Mouse (Mus musculus): ENCODE results near the gene Sirt3. TPM values are rescaled to one million over a fixed set of nuclear protein-coding genes. Genes with fewer than 3 reads are reported as not detected.

The Sirt3 gene
- polyA plus RNA-seq, 1 experiment, result 27.6 TPM

DNA sequence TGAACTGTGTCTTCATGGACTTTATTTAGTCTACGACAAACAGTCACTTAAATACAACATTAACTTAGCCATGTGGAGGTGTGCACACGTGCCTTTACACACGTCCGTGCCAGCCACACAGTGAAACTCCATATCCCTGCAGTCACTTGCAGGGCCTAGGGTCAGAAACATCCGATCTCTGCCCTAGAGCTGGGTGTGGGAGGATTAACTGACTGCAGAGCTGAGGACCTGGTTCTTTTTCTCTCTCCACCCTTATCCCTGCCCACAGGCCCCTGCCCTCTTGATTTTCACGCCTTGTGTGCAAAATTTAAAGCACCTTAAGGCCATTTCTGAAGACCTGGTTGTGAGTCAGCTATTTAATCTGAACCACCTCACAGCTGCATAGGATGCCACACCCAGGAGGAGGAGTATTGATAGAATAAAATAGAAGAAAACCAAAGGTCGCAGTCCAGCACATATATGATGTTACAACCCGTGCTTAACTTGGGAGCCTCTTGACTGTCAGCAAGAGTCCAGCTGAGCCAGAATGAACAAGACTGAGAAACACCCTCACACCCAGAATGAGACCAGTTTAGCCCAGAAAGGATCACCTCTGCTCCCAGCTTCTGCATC is 38.4 kb upstream of the Sirt3 start, which contains the start of gene Nlrp6:
Gene Nlrp6 (plus strand): TSS at position 485 of the 612 bp plus-strand sequence.
- H3K27me3 ChIP-seq (ENCODE audit: control insufficient read depth, insufficient read depth, low read length), result peaks cover 4% of the 10 kb centered on the region; the same call in 1 of the 2 replicates
- no peak within 1 kb of the TSS for H3K4me3 ChIP-seq (ENCODE audit: control insufficient read depth, insufficient read depth, low read length)
- no peak for DNase-seq
- TF ChIP-seq CTCF (IDR thresholded peaks at IDR 0.05; ENCODE audit: borderline replicate concordance, control insufficient read depth, extremely low read depth, insufficient read depth, low read length, poor library complexity) (no peak), POLR2A (IDR thresholded peaks at IDR 0.05; ENCODE audit: control insufficient read depth, extremely low read depth, insufficient read depth, low read length, poor library complexity) (no peak)
- H3K36me3 ChIP-seq (ENCODE audit: control insufficient read depth, insufficient read depth, low read length), result no peaks in the 10 kb centered on the region
- 91% methylated on average over 8 of the region's 8 CpGs for WGBS
- H3K4me1 ChIP-seq (replicated peaks; ENCODE audit: control insufficient read depth, insufficient read depth, low read length), result peaks cover 9% of the 10 kb centered on the region
- H3K27ac ChIP-seq (ENCODE audit: control insufficient read depth, insufficient read depth, low read length), result no peak within 1 kb of the TSS

GRCm38 (mm10) chr7:140919911-140920310 is 37.8 kb upstream of the Sirt3 start:
- Histone ChIP-seq H3K27me3 (ENCODE audit: control insufficient read depth, insufficient read depth, low read length) (peaks cover 4% of the 10 kb centered on the region; the same call in 1 of the 2 replicates), H3K36me3 (ENCODE audit: control insufficient read depth, insufficient read depth, low read length) (no peaks in the 10 kb centered on the region), H3K4me3 (ENCODE audit: control insufficient read depth, insufficient read depth, low read length) (no peak overlapping the region), H3K4me1 (replicated peaks; ENCODE audit: control insufficient read depth, insufficient read depth, low read length) (peaks cover 9% of the 10 kb centered on the region), H3K27ac (ENCODE audit: control insufficient read depth, insufficient read depth, low read length) (no peak overlapping the region)
- DNase-seq, result no peak
- TF ChIP-seq POLR2A (IDR thresholded peaks at IDR 0.05; ENCODE audit: control insufficient read depth, extremely low read depth, insufficient read depth, low read length, poor library complexity) (no peak), CTCF (IDR thresholded peaks at IDR 0.05; ENCODE audit: borderline replicate concordance, control insufficient read depth, extremely low read depth, insufficient read depth, low read length, poor library complexity) (no peak)
- WGBS, result 80% methylated on average over 4 of the region's 4 CpGs

GRCm38 (mm10) chr7:140914031-140914690 is 32.1 kb upstream of the Sirt3 start:
- no peaks in the 10 kb centered on the region for H3K36me3 ChIP-seq (ENCODE audit: control insufficient read depth, insufficient read depth, low read length)
- H3K27me3 ChIP-seq (ENCODE audit: control insufficient read depth, insufficient read depth, low read length), result no peaks in the 10 kb centered on the region
- DNase-seq, result no peak
- H3K4me1 ChIP-seq (replicated peaks; ENCODE audit: control insufficient read depth, insufficient read depth, low read length), result peaks cover 3% of the 10 kb centered on the region; the same call in 1 of the 2 replicates
- no peak overlapping the region for H3K27ac ChIP-seq (ENCODE audit: control insufficient read depth, insufficient read depth, low read length)
- TF ChIP-seq POLR2A (IDR thresholded peaks at IDR 0.05; ENCODE audit: control insufficient read depth, extremely low read depth, insufficient read depth, low read length, poor library complexity), result no peak
- TF ChIP-seq CTCF (IDR thresholded peaks at IDR 0.05; ENCODE audit: borderline replicate concordance, control insufficient read depth, extremely low read depth, insufficient read depth, low read length, poor library complexity), result no peak
- no peak overlapping the region for H3K4me3 ChIP-seq (ENCODE audit: control insufficient read depth, insufficient read depth, low read length)
- WGBS, result 96% methylated on average over 8 of the region's 8 CpGs

DNA sequence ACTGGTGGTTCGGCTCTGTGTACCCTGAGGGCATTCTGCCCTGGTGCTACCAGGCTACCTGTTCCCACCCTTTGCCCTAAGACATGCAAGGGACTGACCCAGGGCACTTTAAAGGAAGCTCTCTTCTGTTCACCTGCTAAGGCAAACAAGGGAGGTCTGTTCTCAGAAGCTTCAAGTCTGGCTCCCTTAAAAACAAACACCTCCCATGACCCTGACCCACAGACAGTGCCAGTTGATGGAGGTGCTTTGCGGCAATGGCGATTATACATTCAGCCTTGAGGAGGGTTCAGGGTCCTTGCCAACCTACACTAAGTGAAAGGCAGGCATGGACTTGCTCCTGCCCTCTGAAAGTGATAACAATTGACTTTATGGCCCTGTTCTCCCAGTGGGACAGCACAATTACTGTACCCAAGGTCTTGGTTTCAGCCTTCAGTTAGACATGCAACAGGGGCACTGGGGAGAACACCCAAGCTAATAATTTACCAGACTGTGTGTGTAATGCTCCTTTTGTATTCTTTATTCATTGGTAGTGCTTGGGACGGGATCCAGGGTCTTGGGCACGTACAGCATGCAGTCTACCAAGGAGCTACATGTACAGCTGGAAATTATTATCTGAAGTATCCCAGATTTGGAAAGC is 30.9 kb upstream of the Sirt3 start:
- Histone ChIP-seq H3K27me3 (ENCODE audit: control insufficient read depth, insufficient read depth, low read length) (no peaks in the 10 kb centered on the region), H3K4me1 (replicated peaks; ENCODE audit: control insufficient read depth, insufficient read depth, low read length) (peaks cover 8% of the 10 kb centered on the region), H3K4me3 (ENCODE audit: control insufficient read depth, insufficient read depth, low read length) (no peak overlapping the region), H3K36me3 (ENCODE audit: control insufficient read depth, insufficient read depth, low read length) (no peaks in the 10 kb centered on the region), H3K27ac (ENCODE audit: control insufficient read depth, insufficient read depth, low read length) (no peak overlapping the region)
- TF ChIP-seq CTCF (IDR thresholded peaks at IDR 0.05; ENCODE audit: borderline replicate concordance, control insufficient read depth, extremely low read depth, insufficient read depth, low read length, poor library complexity) (no peak), POLR2A (IDR thresholded peaks at IDR 0.05; ENCODE audit: control insufficient read depth, extremely low read depth, insufficient read depth, low read length, poor library complexity) (no peak)
- WGBS, result 93% methylated on average over 5 of the region's 5 CpGs
- DNase-seq, result no peak

- WGBS, result 69% methylated on average over 3 of the region's 3 CpGs
These were observed 30.2 kb upstream of the Sirt3 start for GRCm38 (mm10) chr7:140912293-140912692.

DNA sequence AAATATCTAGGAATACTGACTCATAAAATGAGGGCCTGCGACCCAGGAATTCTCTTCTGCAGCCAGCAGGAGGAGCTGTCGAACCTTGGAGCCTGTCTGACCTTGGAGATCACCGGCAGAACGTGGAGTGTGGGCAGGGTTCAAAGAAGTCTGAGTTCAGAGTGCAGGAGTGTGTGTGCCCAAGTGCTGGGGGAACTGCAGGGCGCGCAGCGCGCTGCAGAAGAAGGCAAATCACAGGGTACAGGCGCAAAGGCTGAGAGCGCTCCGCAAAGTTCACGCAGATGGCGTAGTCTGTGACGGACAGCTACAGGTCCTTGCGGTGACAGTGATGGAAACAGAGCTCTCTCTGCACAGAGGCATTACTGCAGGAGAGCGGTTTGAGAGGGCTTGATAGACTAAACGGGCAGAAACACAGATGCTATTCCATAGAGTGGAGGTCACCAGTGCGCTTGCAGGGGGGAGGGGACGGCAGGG is 26.6 kb upstream of the Sirt3 start:
- WGBS, result 3% methylated on average over 19 of the region's 19 CpGs
- H3K4me3 ChIP-seq (ENCODE audit: control insufficient read depth, insufficient read depth, low read length), result 0 out of 2 replicates have a peak overlapping the region, but pooled peaks have one; percentile 10
- H3K36me3 ChIP-seq (ENCODE audit: control insufficient read depth, insufficient read depth, low read length), result no peaks in the 10 kb centered on the region
- DNase-seq, result peak; percentile 78
- peaks cover 8% of the 10 kb centered on the region for H3K4me1 ChIP-seq (replicated peaks; ENCODE audit: control insufficient read depth, insufficient read depth, low read length)
- no peak overlapping the region for H3K27ac ChIP-seq (ENCODE audit: control insufficient read depth, insufficient read depth, low read length)
- TF ChIP-seq POLR2A (IDR thresholded peaks at IDR 0.05; ENCODE audit: control insufficient read depth, extremely low read depth, insufficient read depth, low read length, poor library complexity) (no peak), CTCF (IDR thresholded peaks at IDR 0.05; ENCODE audit: borderline replicate concordance, control insufficient read depth, extremely low read depth, insufficient read depth, low read length, poor library complexity) (peak; percentile 79; the same call in 1 of the 2 replicates)
- no peaks in the 10 kb centered on the region for H3K27me3 ChIP-seq (ENCODE audit: control insufficient read depth, insufficient read depth, low read length)

More at GRCm38 (mm10) chr7:140912293-140912692, 30.2 kb upstream of the Sirt3 start:
- Histone ChIP-seq H3K4me1 (replicated peaks; ENCODE audit: control insufficient read depth, insufficient read depth, low read length) (peaks cover 8% of the 10 kb centered on the region), H3K36me3 (ENCODE audit: control insufficient read depth, insufficient read depth, low read length) (no peaks in the 10 kb centered on the region), H3K27ac (ENCODE audit: control insufficient read depth, insufficient read depth, low read length) (no peak overlapping the region), H3K27me3 (ENCODE audit: control insufficient read depth, insufficient read depth, low read length) (no peaks in the 10 kb centered on the region), H3K4me3 (ENCODE audit: control insufficient read depth, insufficient read depth, low read length) (no peak overlapping the region)
- TF ChIP-seq CTCF (IDR thresholded peaks at IDR 0.05; ENCODE audit: borderline replicate concordance, control insufficient read depth, extremely low read depth, insufficient read depth, low read length, poor library complexity), result no peak
- no peak for TF ChIP-seq POLR2A (IDR thresholded peaks at IDR 0.05; ENCODE audit: control insufficient read depth, extremely low read depth, insufficient read depth, low read length, poor library complexity)
- DNase-seq, result no peak
